ENCODE assay signal across 8 mouse cellular contexts in genomic region chr2:131491196-131491595, GRCm38 (mm10). TPM values are rescaled to one million over a fixed set of nuclear protein-coding genes. Genes with fewer than 3 reads are reported as not detected.
DNase-seq lines count a peak whose midpoint lies in the region; ATAC-seq and TF ChIP-seq lines count a peak whose summit lies in the region.

TSS of gene Smox (plus strand) at chr2:131491496.

- WGBS in lung, adult 2 months = 24% methylated on average over 7 of the region's 7 CpGs
- 19% methylated on average over 7 of the region's 7 CpGs for WGBS in embryonic facial prominence, embryonic 13.5 days
- WGBS in heart, embryonic 16.5 days = 25% methylated on average over 7 of the region's 7 CpGs

- peak within 1 kb of the TSS; percentile 99 for H3K4me2 ChIP-seq in embryonic facial prominence, embryonic 13.5 days
- peak within 1 kb of the TSS; percentile 94 for H3K4me2 ChIP-seq in heart, embryonic 16.5 days (ENCODE audit: low read depth, low read length)

- H3K9ac ChIP-seq in embryonic facial prominence, embryonic 13.5 days = peak within 1 kb of the TSS; percentile 92
- peak within 1 kb of the TSS; percentile 92 for H3K9ac ChIP-seq in heart, embryonic 16.5 days (ENCODE audit: low read length)

- H3K9me3 ChIP-seq in embryonic facial prominence, embryonic 13.5 days = no peaks in the 10 kb centered on the region
- H3K9me3 ChIP-seq in heart, embryonic 16.5 days (replicated peaks; ENCODE audit: control insufficient read depth, low read length) = no peaks in the 10 kb centered on the region

- DNase-seq in lung, adult 2 months = no peak
- no peak for DNase-seq in lung, postnatal 10 days
- DNase-seq in left cerebral cortex, postnatal 4 days = no peak
- no peak for DNase-seq in testis, postnatal 14 days (ENCODE audit: low spot score)
- no peak for DNase-seq in right cerebral cortex, adult 2 months (ENCODE audit: low spot score in 2 of 2)

- no peaks in the 10 kb centered on the region for H3K27me3 ChIP-seq in embryonic facial prominence, embryonic 13.5 days
- H3K27me3 ChIP-seq in heart, embryonic 16.5 days (ENCODE audit: control insufficient read depth, insufficient read depth, low read length) = peaks cover 2% of the 10 kb centered on the region; the same call in 1 of the 2 replicates

- peaks cover 5% of the 10 kb centered on the region for H3K4me1 ChIP-seq in lung, adult 2 months (ENCODE audit: control insufficient read depth, insufficient read depth, low read length)
- peaks cover 34% of the 10 kb centered on the region for H3K4me1 ChIP-seq in embryonic facial prominence, embryonic 13.5 days
- peaks cover 17% of the 10 kb centered on the region for H3K4me1 ChIP-seq in heart, embryonic 16.5 days (ENCODE audit: control insufficient read depth, insufficient read depth, low read length)

- TF ChIP-seq POLR2A in lung, adult 2 months (IDR thresholded peaks at IDR 0.05; ENCODE audit: borderline replicate concordance, extremely low read depth, low read depth, low read length) = no peak

- TF ChIP-seq CTCF in lung, adult 2 months (IDR thresholded peaks at IDR 0.05; ENCODE audit: insufficient read depth, low read length) = no peak

- no peaks in the 10 kb centered on the region for H3K36me3 ChIP-seq in embryonic facial prominence, embryonic 13.5 days
- no peaks in the 10 kb centered on the region for H3K36me3 ChIP-seq in heart, embryonic 16.5 days (ENCODE audit: control insufficient read depth, insufficient read depth)

- peak within 1 kb of the TSS; percentile 73 for H3K4me3 ChIP-seq in lung, adult 2 months (replicated peaks; ENCODE audit: extremely low read depth, low read depth, low read length)
- peak within 1 kb of the TSS; percentile 89 for H3K4me3 ChIP-seq in embryonic facial prominence, embryonic 13.5 days
- H3K4me3 ChIP-seq in heart, embryonic 16.5 days (ENCODE audit: low read length) = peak within 1 kb of the TSS; percentile 95

- no peak for ATAC-seq in embryonic facial prominence, embryonic 13.5 days (ENCODE audit: insufficient number of reproducible peaks, insufficient read depth, low FRiP score, low TSS enrichment, low read depth)
- no peak; the same call in 1 of the 2 replicates for ATAC-seq in heart, embryonic 16.5 days (replicated peaks; ENCODE audit: extremely low read depth, insufficient read depth, low FRiP score)
- no peak for ATAC-seq in neutrophil, adult 5-6 weeks (ENCODE audit: extremely low read depth, insufficient number of reproducible peaks, low FRiP score, poor library complexity, severe bottlenecking)

- intact Hi-C loops in left cerebral cortex, postnatal 4 days (cut with DNase I) = loop anchor here (10.0 kb wide), 1 partner anchor 226 kb away; the partner anchor contains the start of gene Pank2

- H3K27ac ChIP-seq in embryonic facial prominence, embryonic 13.5 days = peak within 1 kb of the TSS; percentile 75
- H3K27ac ChIP-seq in heart, embryonic 16.5 days (ENCODE audit: low read length) = peak within 1 kb of the TSS; percentile 77

RNA-seq across cellular contexts. Expression of gene Smox, which starts in this region (rescaled TPM):
- 28.4 and 29.6 TPM in 2 replicates for polyA plus RNA-seq in lung, adult 2 months (2012; rRNA removed)
- 57.2 and 60.2 TPM in 2 replicates for polyA plus RNA-seq in embryonic facial prominence, embryonic 13.5 days (2015; fragmentation: Nextera tagmentation; extraction: Ambion mirVana)
- polyA plus RNA-seq in heart, embryonic 16.5 days (2015; fragmentation: Nextera tagmentation; extraction: Ambion mirVana) = 31.9 and 32.7 TPM in 2 replicates
- total RNA-seq in left cerebral cortex, postnatal 4 days (2021) = 10 to 100 TPM; 48.4 to 52.8 TPM
- total RNA-seq in neutrophil, adult 5-6 weeks (2017) = 63.3 and 76.9 TPM in 2 replicates
